Mouse (Mus musculus) midbrain, embryonic 10.5 days (tissue): ENCODE measurements around the gene Slc27a1. TPM values are rescaled to one million over a fixed set of nuclear protein-coding genes. Genes with fewer than 3 reads are reported as not detected.
"Not testable (repeated sequence)": the region's sequence is repeated elsewhere in the genome, so short reads cannot be mapped to it uniquely, and the experiment has no call there.

Experiments used
- DNase-seq: peaks from one replicate; pipeline ENCODE4 v3.0.0-alpha.2; 2017; ENCODE audit warnings: low spot score
- H3K27ac ChIP-seq: fragments of 300-500 bp; sonication (generic); replicated peaks from 2 replicates; pipeline ENCODE4 v1.5.1; 2016; ENCODE audit warnings: mild to moderate bottlenecking
- H3K27me3 ChIP-seq: fragments of 300-500 bp; sonication (generic); 2 replicates; pipeline ENCODE4 v1.6.1; 2016; ENCODE audit warnings: low read depth, mild to moderate bottlenecking; ENCODE audit not compliant: poor library complexity, severe bottlenecking
- H3K36me3 ChIP-seq: fragments of 300-500 bp; sonication (generic); 2 replicates; pipeline ENCODE4 v1.6.1; 2016; ENCODE audit warnings: mild to moderate bottlenecking, moderate library complexity
- H3K4me1 ChIP-seq: fragments of 300-500 bp; sonication (generic); 2 replicates; pipeline ENCODE4 v1.6.1; 2016
- H3K4me3 ChIP-seq: fragments of 300-500 bp; sonication (generic); 2 replicates; pipeline ENCODE4 v1.5.1; 2016; ENCODE audit warnings: mild to moderate bottlenecking, moderate library complexity
- H3K9me3 ChIP-seq: fragments of 300-500 bp; sonication (generic); replicated peaks from 2 replicates; pipeline ENCODE4 v1.6.1; 2016; ENCODE audit warnings: mild to moderate bottlenecking
- WGBS: fragments of 180-500 bp; shearing (Covaris S2); methylation state at CpG from one replicate; pipeline ENCODE4 v1.1.7; 2016; 5-methylcytosine and 5-hydroxymethylcytosine counted together
- polyA plus RNA-seq: library from polyadenylated mRNA; unstranded; fragments of >200 nt; fragmentation: Nextera tagmentation; extraction: Ambion mirVana; gene quantifications from 2 replicates; pipeline ENCODE4 v1.2.1, GENCODE M21; 2016

Slc27a1 gene
- polyA plus RNA-seq: 21.5 and 27.0 TPM in 2 replicates

- WGBS: 12% methylated on average over 13 of the region's 13 CpGs
- H3K27ac ChIP-seq: peak within 1 kb of the TSS; percentile 82
These were observed at the start of gene Slc27a1 for GRCm38 (mm10) chr8:71568387-71568937. Slc27a1 (plus strand) TSS chr8:71568882.

GRCm38 (mm10) chr8:71519037-71519825 is 49.5 kb upstream of the Slc27a1 start:
- not testable (repeated sequence) for H3K9me3 ChIP-seq, H3K36me3 ChIP-seq, H3K4me3 ChIP-seq, H3K27ac ChIP-seq
- peak; percentile 57 for DNase-seq
- Histone ChIP-seq H3K4me1 (peaks cover 27% of the 10 kb centered on the region), H3K27me3 (peaks cover 21% of the 10 kb centered on the region)
- 46% methylated on average over 10 of the region's 10 CpGs for WGBS

More at GRCm38 (mm10) chr8:71568387-71568937, at the start of gene Slc27a1:
- Histone ChIP-seq H3K36me3 (no peaks in the 10 kb centered on the region), H3K4me1 (peaks cover 36% of the 10 kb centered on the region), H3K4me3 (peak within 1 kb of the TSS; percentile 66), H3K9me3 (peaks cover 9% of the 10 kb centered on the region), H3K27me3 (peaks cover 77% of the 10 kb centered on the region)
- DNase-seq: no peak

GRCm38 (mm10) chr8:71521634-71522033 is 47.0 kb upstream of the Slc27a1 start:
- no peaks in the 10 kb centered on the region for H3K9me3 ChIP-seq
- WGBS: 5% methylated on average over 17 of the region's 17 CpGs
- H3K4me1 ChIP-seq: peaks cover 43% of the 10 kb centered on the region
- no peak overlapping the region for H3K4me3 ChIP-seq
- DNase-seq: peak; percentile 94
- H3K27ac ChIP-seq: no peak overlapping the region
- H3K36me3 ChIP-seq: no peaks in the 10 kb centered on the region
- H3K27me3 ChIP-seq: peaks cover 45% of the 10 kb centered on the region

DNA sequence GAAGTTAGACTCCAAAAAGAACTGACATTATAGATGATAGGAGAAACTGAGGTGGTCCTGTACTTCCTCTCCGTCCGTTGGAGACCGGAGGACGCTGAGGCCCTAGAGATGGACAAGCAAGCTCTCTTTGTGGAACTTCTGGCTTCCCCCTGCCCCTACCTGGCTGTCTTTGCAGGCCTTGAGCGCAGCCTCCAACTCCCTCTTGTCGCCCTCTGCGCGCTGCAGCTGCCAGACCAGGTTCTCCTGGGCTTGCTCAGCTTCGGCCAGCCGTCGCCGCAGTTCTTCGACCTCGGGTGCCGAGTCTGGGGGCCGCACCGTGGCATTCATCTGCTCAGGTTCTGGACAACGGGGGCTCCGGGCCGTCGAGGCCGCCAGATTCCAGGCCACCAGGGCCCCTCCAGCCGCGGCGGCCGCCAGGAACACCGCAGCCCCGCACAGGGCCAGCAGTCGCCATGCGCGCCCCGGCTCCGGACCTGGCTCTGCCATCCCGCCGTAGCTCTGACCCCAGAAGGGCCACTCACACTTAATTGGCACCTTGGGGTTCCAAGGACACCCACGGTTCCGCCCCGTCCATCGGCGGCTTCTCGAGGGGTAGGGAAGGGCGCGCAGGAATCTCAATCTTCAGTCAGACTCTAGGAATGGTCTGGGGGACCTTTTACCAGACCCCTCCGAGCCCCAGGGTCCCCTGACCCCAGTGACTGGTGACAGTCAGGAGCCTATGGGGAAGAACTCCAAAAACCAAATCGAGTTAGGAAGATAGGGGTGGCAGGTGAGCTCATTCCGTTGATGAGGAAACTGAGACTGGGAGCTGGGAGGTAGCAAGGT is 43.2 kb upstream of the Slc27a1 start, which contains the start of gene Ccdc194:
Gene Ccdc194 (minus strand): TSS at position 486 of the 825 bp plus-strand sequence.
- 5% methylated on average over 46 of the region's 46 CpGs for WGBS
- peak within 1 kb of the TSS; percentile 38 for H3K4me3 ChIP-seq
- DNase-seq: peak; percentile 40
- H3K36me3 ChIP-seq: no peaks in the 10 kb centered on the region
- H3K27me3 ChIP-seq: peaks cover 68% of the 10 kb centered on the region
- no peaks in the 10 kb centered on the region for H3K9me3 ChIP-seq
- H3K27ac ChIP-seq: peak within 1 kb of the TSS; percentile 7; the same call in 1 of the 2 replicates
- peaks cover 35% of the 10 kb centered on the region for H3K4me1 ChIP-seq

DNA sequence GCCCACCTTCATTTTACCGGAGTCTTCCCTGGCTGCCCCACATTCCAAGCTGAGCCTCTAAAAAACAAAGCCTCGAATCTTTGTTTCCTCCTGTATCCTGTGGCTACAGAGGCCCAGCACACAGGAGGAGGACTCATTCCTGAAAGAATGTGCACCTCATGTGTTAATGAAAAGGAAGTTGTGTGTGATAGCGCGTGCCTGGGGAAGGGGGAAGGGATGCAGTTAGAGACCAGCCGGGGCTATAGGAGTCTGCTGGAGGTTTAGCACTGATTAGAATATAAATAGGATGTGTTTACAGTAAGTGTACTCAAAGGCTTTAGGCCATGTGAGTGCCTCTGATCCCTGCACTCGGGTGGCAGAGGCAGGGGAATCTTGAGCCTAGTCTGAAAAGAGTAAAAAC is 42.4 kb upstream of the Slc27a1 start:
- Histone ChIP-seq H3K9me3 (no peaks in the 10 kb centered on the region), H3K4me1 (peaks cover 34% of the 10 kb centered on the region), H3K27ac (0 out of 2 replicates have a peak overlapping the region, but pooled peaks have one; percentile 7), H3K4me3 (no peak overlapping the region; the same call in 1 of the 2 replicates), H3K27me3 (peaks cover 68% of the 10 kb centered on the region), H3K36me3 (no peaks in the 10 kb centered on the region)
- 2% methylated on average over 6 of the region's 6 CpGs for WGBS
- DNase-seq: peak; percentile 26

- no peaks in the 10 kb centered on the region for H3K9me3 ChIP-seq
- H3K4me1 ChIP-seq: peaks cover 28% of the 10 kb centered on the region
- H3K27me3 ChIP-seq: peaks cover 66% of the 10 kb centered on the region
- H3K4me3 ChIP-seq: no peak overlapping the region
- no peaks in the 10 kb centered on the region for H3K36me3 ChIP-seq
- peak overlapping the region; percentile 35; the same call in 1 of the 2 replicates for H3K27ac ChIP-seq
- no peak for DNase-seq
- 52% methylated on average over 3 of the region's 3 CpGs for WGBS
These were observed 41.4 kb upstream of the Slc27a1 start for GRCm38 (mm10) chr8:71527162-71527870.

DNA sequence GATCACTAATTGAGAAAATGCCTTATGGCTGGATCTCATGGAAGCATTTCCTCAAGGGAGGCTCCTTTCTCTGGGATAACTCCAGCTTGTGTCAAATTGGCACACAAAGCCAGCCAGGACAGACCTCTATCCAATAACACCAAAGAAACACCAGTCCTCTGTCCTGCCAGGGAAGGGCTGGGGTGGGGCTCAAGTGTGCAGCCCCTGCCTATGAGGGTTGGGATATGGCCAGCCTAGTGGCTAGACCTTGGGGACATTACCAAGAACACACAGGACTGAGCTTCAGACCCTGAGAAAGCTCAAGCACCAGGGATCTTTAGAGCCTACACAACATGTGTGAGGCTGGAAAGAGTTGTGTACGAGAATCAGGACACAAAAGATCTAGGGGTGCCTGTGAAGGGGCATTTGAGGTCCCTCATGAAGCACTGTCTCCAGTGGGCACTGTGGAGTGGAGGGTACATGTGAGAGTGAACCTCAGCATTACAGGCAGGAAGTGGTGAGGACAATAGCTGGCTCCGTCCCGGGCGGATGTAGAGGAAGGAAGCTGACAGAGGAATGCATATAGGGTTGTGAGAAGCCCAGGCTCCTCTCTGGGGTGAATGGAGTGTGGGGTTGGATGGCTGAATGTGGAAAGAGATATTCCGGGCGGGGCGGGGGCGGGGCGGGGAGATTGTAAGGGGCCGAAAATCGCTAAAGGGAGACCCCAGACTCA is 40.2 kb upstream of the Slc27a1 start:
- Histone ChIP-seq H3K9me3 (no peaks in the 10 kb centered on the region), H3K4me1 (peaks cover 28% of the 10 kb centered on the region), H3K27me3 (peaks cover 54% of the 10 kb centered on the region), H3K4me3 (no peak overlapping the region), H3K36me3 (no peaks in the 10 kb centered on the region), H3K27ac (no peak overlapping the region)
- DNase-seq: no peak
- 89% methylated on average over 11 of the region's 11 CpGs for WGBS

DNA sequence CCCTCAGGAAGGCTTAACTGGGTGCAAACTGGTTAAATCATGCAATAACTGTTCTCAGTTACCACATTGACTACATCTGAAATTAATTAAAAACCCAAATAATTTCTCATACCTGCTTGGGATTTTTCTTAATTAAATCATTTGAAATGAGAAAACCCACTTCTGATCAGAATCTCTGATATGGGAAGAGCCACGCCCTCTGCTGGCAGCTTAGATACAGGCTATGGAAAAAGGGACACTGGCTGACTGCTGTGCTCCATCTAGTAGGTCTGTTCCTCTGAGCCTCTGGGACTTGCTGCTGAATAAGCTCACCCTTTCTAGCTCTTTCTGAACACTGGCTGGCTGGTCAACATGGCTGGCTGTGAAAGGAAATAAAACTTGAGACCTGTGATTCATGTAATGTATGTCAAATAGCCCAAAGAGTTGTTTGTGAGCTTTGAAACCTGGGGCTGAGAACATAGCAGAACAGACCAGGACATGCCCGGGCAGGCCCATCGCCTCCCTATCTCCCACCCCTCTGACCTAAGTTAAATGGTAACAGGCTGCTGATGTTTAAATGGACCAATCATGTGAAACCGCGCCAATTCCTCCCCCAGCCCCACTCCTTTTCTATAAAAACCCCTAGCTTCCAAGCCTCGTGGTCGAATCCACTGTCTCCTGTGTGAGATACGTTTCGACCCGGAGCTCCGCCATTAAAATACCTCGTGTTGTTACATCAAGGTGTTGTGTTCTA is 37.8 kb upstream of the Slc27a1 start:
- not testable (repeated sequence) for H3K9me3 ChIP-seq, DNase-seq, H3K36me3 ChIP-seq, H3K4me3 ChIP-seq, H3K27ac ChIP-seq
- peaks cover 23% of the 10 kb centered on the region for H3K4me1 ChIP-seq
- H3K27me3 ChIP-seq: peaks cover 45% of the 10 kb centered on the region
- WGBS: 70% methylated on average over 6 of the region's 12 CpGs

GRCm38 (mm10) chr8:71534263-71534810 is 34.3 kb upstream of the Slc27a1 start:
- Histone ChIP-seq H3K4me3 (no peak overlapping the region), H3K27ac (no peak overlapping the region), H3K9me3 (no peaks in the 10 kb centered on the region), H3K36me3 (no peaks in the 10 kb centered on the region), H3K27me3 (peaks cover 44% of the 10 kb centered on the region), H3K4me1 (peaks cover 18% of the 10 kb centered on the region)
- no peak for DNase-seq
- 40% methylated on average over 3 of the region's 3 CpGs for WGBS

DNA sequence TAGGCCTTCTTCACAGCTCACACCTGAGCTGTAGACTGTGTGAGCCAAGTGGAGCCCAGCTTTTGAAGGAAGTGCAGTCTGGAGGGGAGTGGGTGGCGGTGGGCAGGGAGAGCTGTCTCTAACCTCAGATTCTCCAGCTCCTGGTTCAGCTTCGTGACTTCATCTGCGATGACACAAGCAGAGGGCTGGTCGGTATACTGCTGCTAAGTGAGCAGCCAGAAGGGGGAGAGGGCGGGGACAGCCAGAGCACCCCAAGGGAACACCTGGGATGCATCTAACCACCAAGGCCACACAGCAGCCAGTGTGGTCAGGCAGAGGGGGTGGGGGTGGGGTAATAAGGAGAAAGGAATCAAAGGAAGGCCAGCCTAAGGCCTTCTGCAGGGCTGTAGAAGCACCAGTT is 33.0 kb upstream of the Slc27a1 start:
- Histone ChIP-seq H3K4me1 (peaks cover 18% of the 10 kb centered on the region), H3K27me3 (peaks cover 44% of the 10 kb centered on the region)
- WGBS: 65% methylated on average over 5 of the region's 5 CpGs

More for the DNA sequence above, 33.0 kb upstream of the Slc27a1 start:
- no peak for DNase-seq
- H3K9me3 ChIP-seq: no peaks in the 10 kb centered on the region
- H3K27ac ChIP-seq: no peak overlapping the region
- no peaks in the 10 kb centered on the region for H3K36me3 ChIP-seq
- H3K4me3 ChIP-seq: no peak overlapping the region
